Mouse (Mus musculus) hematopoietic stem cell, adult 5-6 weeks (primary cell): ENCODE data around the gene Zfp592. TPM values are rescaled to one million over a fixed set of nuclear protein-coding genes. Genes with fewer than 3 reads are reported as not detected.

Source experiments
- ATAC-seq, 2 experiments: fragments of 125-278 bp in 1 of 2; replicated peaks in 1 of 2; 2 replicates each; pipeline ENCODE4 v1.8.0; 2016 to 2017; ENCODE audit warnings: inconsistent platforms in 2 of 2, mild to moderate bottlenecking in 2 of 2, moderate number of reproducible peaks in 2 of 2, low read depth in 1 of 2, moderate TSS enrichment in 1 of 2; ENCODE audit not compliant: low FRiP score in 2 of 2, poor library complexity in 2 of 2, severe bottlenecking in 2 of 2, insufficient read depth in 1 of 2, low TSS enrichment in 1 of 2
- total RNA-seq: library from RNA; stranded (forward); fragments of 172-1452, 232-1000 nt; gene quantifications from 2 replicates; pipeline ENCODE4 v1.2.3, GENCODE M21; 2017

The Zfp592 gene
- total RNA-seq, 1 experiment from 2014 or later = 20.9 TPM

- ATAC-seq = no peak
Observed at GRCm38 (mm10) chr7:80990276-80990675, 3.2 kb upstream of the Zfp592 start.

- ATAC-seq = no peak
Observed at GRCm38 (mm10) chr7:80991589-80991988, 1.9 kb upstream of the Zfp592 start.

- ATAC-seq = no peak
Observed at GRCm38 (mm10) chr7:80992063-80992462, 1.4 kb upstream of the Zfp592 start.

- ATAC-seq = no peak
Observed at GRCm38 (mm10) chr7:80992631-80992979, 876 bp upstream of the Zfp592 start.

DNA sequence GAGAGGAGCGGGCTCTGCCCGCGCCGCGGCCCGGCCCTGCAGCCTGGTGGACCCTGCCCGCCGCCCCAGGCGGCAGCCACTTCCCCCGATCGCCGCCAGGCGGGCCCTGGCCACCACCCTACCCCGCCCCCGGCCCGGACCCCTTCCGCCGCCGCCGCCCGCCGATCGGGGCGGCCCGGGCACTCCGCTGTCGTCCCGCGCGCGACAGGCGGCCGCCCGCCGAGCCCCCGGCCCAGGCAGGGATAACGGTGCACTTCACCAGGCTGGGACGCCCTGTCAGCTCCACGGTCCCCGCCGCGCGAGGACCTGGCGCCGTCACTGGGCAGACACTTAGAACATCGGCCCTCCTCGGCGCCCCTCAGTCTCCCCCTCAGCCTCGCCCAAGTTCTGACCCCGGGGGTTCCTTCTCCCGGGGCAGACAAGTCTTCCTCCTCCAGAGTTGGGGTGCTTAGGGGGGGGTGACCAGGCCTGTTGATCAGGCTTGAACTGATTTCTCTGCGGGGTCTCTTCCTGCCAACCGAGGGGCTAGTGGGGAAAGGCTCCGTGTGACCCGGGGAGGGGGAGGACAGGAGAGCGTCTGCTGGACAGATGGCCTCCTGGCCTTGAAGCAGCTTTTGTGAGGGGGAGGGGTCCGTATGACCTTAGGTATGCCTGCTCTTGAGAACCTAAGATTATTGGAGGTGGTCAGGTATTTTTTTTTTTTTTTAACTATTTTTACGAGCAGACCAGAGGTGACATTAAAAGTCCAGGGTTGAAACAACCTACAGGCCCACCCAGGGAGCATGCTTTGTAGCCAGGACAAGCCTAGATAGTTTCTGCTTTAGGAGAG, 567 bp downstream of the Zfp592 start:
- peak; percentile 32 to 52; a peak in 1 of 4 replicates for ATAC-seq

- ATAC-seq = no peak
Observed at GRCm38 (mm10) chr7:80994663-80995005, 1.2 kb downstream of the Zfp592 start.

GRCm38 (mm10) chr7:80995266-80996146, 2.0 kb downstream of the Zfp592 start:
- ATAC-seq = 0 out of 4 replicates have a peak, but pooled peaks of 1 of the 2 experiments have one; percentile 48

- ATAC-seq = 0 out of 4 replicates have a peak, but pooled peaks of 1 of the 2 experiments have one; percentile 11
Observed at GRCm38 (mm10) chr7:80997776-80998175, 4.3 kb downstream of the Zfp592 start.

GRCm38 (mm10) chr7:80999536-80999935, 6.1 kb downstream of the Zfp592 start:
- no peak for ATAC-seq

- no peak for ATAC-seq
Observed at GRCm38 (mm10) chr7:81001844-81002243, 8.4 kb downstream of the Zfp592 start.

DNA sequence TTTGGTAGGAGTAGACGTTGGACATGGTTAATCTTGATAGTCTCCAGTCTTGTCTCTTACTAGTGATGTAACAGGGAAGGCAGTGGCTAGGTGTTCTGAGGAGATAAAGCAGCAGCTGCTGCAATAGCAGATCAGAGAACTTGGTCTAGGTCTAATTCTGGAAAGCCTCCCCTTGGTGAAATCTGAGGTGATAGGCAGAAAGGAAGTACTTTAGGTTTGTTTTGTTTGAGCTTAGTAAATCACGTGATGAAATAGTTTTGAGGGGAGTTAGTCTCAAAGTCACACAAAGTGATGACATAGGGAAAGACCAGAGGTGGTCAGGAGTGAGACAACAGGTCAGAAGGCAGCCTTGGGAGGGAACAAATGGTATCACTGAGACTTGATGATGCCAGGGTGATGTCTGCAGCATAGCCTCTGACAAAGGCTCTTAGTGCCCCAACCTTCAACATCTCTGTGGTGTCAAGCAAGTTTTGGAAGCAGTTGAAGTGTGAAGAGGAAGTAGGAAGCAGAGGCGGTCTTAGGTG, 11.1 kb downstream of the Zfp592 start:
- peak; percentile 43 to 45; a peak in 3 of 4 replicates for ATAC-seq

DNA sequence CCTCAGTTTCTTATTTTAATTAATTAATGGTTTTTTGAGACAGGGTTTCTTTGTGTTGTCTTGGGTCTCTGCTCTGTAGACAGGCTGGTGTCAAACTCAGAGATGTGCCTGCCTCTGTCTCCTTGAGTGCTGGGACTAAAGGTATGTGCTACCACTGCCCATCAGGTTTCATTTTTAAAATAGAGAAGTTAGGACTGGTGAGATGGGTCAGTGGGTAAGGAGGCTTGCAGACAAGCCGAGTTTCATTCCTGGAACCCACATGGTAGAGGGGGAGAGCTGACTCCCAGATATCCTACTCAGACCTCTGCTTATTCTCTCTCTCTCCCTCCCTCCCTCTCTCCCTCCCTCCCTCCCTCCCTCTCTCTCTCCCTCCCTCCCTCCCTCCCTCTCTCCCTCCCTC, 12.5 kb downstream of the Zfp592 start:
- ATAC-seq = no peak

DNA sequence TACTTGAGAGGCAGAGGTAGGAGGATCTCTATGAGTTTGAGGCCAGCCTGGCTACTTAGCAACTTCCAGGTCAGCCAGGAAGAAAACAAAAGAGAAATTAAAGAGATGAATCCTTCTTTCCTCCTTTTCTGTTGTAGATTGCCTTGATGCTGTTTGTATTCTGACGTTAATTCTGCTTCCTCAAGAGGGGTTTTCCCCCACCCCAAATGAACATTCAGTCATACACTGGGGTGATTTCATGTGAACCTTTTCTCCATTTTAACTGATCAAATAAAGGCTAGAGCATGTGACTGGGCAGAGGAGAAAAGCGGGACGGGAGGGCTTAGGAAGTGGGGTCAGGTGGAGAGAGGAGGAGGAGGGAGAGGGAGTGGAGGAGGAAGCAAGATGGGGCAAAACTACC, 14.8 kb downstream of the Zfp592 start:
- ATAC-seq = no peak

- ATAC-seq = no peak
Observed at GRCm38 (mm10) chr7:81011576-81011975, 18.1 kb downstream of the Zfp592 start.

DNA sequence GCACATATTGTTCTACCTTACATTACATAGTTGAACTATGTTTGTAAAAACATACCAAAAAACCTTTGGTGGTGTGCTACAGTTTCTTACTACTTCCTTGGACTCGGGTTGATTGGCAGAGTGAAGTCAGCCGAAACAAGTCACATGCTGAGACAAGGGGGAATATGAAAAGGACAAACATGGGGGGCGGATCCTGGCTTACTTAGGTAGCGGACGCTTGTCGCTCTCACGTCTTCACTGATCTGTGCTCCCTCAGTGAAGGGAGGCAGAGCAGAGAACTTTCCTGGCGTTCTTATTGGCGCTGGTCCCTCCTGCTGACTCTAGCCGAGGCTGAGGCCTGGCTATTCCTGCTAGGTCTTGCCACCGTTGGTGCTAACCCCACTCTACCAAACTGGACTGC, 26.8 kb downstream of the Zfp592 start:
- no peak for ATAC-seq

DNA sequence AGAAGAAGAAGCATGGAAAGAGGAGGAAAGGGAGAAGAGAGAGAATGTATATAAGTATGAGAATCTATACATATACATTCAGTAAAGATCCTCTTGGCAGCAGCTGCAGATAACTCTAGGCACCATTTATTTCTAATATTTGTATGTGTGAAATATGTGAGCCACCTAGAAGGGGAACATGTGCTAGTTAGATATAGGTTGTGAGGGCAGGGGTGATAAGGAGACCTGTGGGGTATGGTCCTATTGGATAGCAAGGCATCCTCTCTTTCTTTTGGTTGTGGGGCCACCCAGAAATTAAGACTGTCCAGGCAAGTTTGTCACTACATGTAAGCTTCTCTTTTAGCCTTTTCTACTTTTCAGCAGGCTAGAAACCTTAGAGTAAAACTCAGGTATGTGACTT, 29.2 kb downstream of the Zfp592 start:
- ATAC-seq = no peak

DNA sequence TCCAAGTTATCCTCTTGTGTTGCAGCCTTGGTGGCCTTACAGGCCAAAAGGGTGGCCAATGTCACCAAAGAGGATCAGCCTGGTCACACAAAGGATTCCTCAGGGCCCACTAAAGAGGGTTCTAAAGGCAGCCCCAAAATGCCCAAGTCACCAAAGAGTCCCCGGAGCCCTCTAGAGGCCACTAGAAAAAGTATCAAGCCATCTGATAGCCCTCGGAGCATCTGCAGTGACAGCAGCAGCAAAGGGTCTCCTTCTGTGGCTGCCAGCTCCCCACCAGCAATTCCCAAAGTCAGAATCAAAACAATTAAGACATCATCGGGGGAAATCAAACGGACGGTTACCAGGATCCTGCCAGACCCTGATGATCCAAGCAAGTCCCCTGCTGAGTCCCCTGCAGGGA, 30.6 kb downstream of the Zfp592 start:
- no peak for ATAC-seq

- no peak for ATAC-seq
Observed at GRCm38 (mm10) chr7:81024651-81025050, 31.2 kb downstream of the Zfp592 start.
